Mouse (Mus musculus) right cerebral cortex, adult 2 months (tissue): ENCODE measurements at regions not wholly inside any gene's neighbourhood (a gene's known extent, or its start where the extent isn't known, plus 50 kb on each side); places are given as distances from the start of the nearest gene placed in this dataset.
"Not testable (repeated sequence)": the region's sequence is repeated elsewhere in the genome, so short reads cannot be mapped to it uniquely, and the experiment has no call there.

ENCODE experiments used
- DNase-seq, 2 experiments: peaks; one replicate each; pipeline ENCODE4 v3.0.0; 2021 to 2022; ENCODE audit warnings: low spot score in 2 of 2

- DNase-seq, result peak; percentile 73 to 75
Observed at GRCm38 (mm10) chr10:86636953-86637376, 68.3 kb downstream of the Hsp90b1 start.

DNA sequence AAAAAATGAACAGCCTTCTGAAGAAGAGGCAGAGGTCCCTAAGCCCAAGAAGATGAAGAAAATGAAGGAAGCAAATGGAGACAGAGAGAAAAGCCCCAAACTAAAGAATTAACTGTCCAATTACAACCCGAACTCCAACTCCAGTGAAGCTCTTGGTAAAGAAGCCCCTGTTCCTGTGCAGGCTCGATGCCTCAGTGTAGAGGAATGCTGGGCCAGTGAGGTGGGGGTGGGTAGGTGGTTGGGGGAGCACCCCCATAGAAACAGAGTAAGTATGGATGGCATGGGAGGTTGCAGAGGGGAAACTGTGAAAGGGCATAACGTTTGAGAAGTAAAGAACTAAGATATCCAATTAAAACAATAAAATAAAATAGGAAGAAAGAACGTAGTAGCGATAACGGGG is 68.8 kb downstream of the Hsp90b1 start:
- not testable (repeated sequence) for DNase-seq

GRCm38 (mm10) chr10:86626734-86627133 is 78.6 kb downstream of the Hsp90b1 start:
- DNase-seq, result not testable (repeated sequence)

- DNase-seq, result not testable (repeated sequence)
Observed at GRCm38 (mm10) chr10:86617958-86618664, 87.2 kb downstream of the Hsp90b1 start.

DNA sequence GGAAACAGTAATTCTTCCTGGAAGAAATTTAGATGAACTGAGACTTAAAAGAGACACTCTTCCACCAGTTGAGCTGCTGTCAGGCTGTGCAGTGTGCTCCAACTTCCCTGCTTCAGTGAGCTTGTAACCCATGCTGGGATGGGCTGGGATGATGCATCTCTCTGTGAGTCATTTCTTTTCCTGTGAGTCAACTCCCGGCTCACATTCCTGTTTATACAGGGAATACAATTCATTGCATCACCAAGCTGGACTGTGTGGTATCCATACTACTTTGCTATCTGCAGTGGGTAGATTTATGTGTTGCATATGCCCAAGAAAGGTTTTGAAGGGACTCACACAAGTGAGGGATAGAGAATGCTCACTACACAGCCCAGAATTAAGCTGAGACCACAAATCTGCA is 93.0 kb downstream of the Hsp90b1 start:
- not testable (repeated sequence) for DNase-seq

GRCm38 (mm10) chr10:86610027-86610426 is 95.3 kb downstream of the Hsp90b1 start:
- not testable (repeated sequence) for DNase-seq

- DNase-seq, result peak in 1 of 2 experiments; percentile 1
Observed at GRCm38 (mm10) chr10:86600843-86601242, 102.1 kb upstream of the Syn3 start.

- DNase-seq, result not testable (repeated sequence)
Observed at GRCm38 (mm10) chr10:86599991-86600390, 101.3 kb upstream of the Syn3 start.

DNA sequence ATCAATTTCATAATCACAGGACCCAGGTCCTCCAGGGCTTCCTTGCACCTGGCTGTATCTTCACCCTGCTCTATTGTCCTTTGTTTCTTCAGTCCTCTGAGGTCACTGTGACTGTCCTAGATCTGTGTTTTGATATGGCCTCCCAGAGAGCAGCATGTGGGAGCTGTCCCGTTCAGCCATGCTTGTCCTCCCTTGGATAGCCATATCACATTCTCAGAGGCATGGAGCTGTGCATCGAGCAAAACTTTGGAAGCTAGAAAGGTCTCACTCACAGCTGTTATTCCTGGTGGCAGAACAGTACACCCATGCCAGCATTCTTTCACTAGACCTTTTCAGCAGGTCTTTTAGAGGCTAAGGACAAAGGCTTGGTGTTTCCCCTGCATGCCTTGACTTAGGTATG is 91.5 kb upstream of the Syn3 start:
- not testable (repeated sequence) for DNase-seq

GRCm38 (mm10) chr10:86566875-86567274 is 68.2 kb upstream of the Syn3 start:
- DNase-seq, result not testable (repeated sequence)

DNA sequence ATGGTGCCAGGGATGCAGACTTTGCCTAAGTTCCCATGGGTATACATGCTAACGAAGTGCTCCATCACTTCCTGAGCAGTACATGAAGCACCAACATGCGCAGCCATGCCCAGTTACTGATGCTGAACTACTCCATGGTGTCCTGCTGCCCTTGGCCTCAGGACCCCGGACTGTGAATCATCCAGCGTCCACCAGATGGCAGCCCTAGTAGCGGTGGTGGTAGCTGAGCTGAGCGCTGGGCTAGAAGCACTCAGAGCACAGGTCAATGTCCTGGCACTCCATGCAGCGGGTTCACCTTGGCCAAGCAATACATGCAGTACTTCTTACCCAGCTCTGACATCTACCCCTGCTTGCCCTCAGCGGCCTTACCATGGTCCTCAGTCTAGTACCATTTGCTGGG is 57.1 kb upstream of the Syn3 start:
- no peak for DNase-seq
